Mouse (Mus musculus) heart, embryonic 14.5 days (tissue): ENCODE measurements at regions not wholly inside any gene's neighbourhood (a gene's known extent, or its start where the extent isn't known, plus 50 kb on each side); places are given as distances from the start of the nearest gene placed in this dataset.

Source experiments
- ATAC-seq: fragments of 200-750 bp; cut with Nextera tagmentation; 2 replicates; pipeline ENCODE4 v1.8.0; 2017; ENCODE audit warnings: low read depth, moderate TSS enrichment; ENCODE audit not compliant: insufficient number of reproducible peaks, insufficient read depth, low FRiP score
- H3K27ac ChIP-seq, 2 experiments: fragments of 200-500 bp in 1 of 2; fragments of 300-500 bp in 1 of 2; sonication (generic) in 1 of 2; replicated peaks in 1 of 2; 2 replicates each; pipeline ENCODE4 v1.5.1; 2012 to 2014; ENCODE audit warnings: low read depth in 2 of 2, low read length in 2 of 2, control low read depth in 1 of 2, mild to moderate bottlenecking in 1 of 2, mixed read lengths in 1 of 2; ENCODE audit not compliant: control insufficient read depth in 1 of 2, insufficient read depth in 1 of 2
- H3K27me3 ChIP-seq: fragments of 300-500 bp; sonication (generic); 2 replicates; pipeline ENCODE4 v1.6.1; 2014; ENCODE audit warnings: mild to moderate bottlenecking, low read length, control low read depth; ENCODE audit not compliant: control insufficient read depth, insufficient read depth
- H3K36me3 ChIP-seq: fragments of 300-500 bp; sonication (generic); 2 replicates; pipeline ENCODE4 v1.6.1; 2014; ENCODE audit warnings: mild to moderate bottlenecking, control low read depth, low read length, mixed read lengths; ENCODE audit not compliant: control insufficient read depth, insufficient read depth
- H3K4me1 ChIP-seq, 2 experiments: fragments of 200-500 bp in 1 of 2; fragments of 300-500 bp in 1 of 2; sonication (generic) in 1 of 2; 2 replicates each; pipeline ENCODE4 v1.6.1; 2012 to 2014; ENCODE audit warnings: low read length in 2 of 2, control low read depth in 1 of 2, mixed read lengths in 1 of 2; ENCODE audit not compliant: control insufficient read depth in 2 of 2, insufficient read depth in 2 of 2
- H3K4me2 ChIP-seq: fragments of 300-500 bp; sonication (generic); 2 replicates; pipeline ENCODE4 v1.6.1; 2014; ENCODE audit warnings: mild to moderate bottlenecking, low read length
- H3K4me3 ChIP-seq, 2 experiments: fragments of 200-500 bp in 1 of 2; fragments of 300-500 bp in 1 of 2; sonication (generic) in 1 of 2; 2 replicates each; pipeline ENCODE4 v1.5.1; 2012 to 2014; ENCODE audit warnings: low read length in 2 of 2, mild to moderate bottlenecking in 2 of 2, control low read depth in 1 of 2, low read depth in 1 of 2, moderate library complexity in 1 of 2; ENCODE audit not compliant: control insufficient read depth in 1 of 2, insufficient read depth in 1 of 2
- H3K9ac ChIP-seq: fragments of 300-500 bp; sonication (generic); 2 replicates; pipeline ENCODE4 v1.6.1; 2014; ENCODE audit warnings: mild to moderate bottlenecking, low read length
- H3K9me3 ChIP-seq: fragments of 300-500 bp; sonication (generic); 2 replicates; pipeline ENCODE4 v1.6.1; 2016; ENCODE audit warnings: low read length, control low read depth; ENCODE audit not compliant: control insufficient read depth
- WGBS: fragments of 180-500 bp; shearing (Covaris S2); extraction: QIAGEN DNeasy Blood & Tissue Kit; methylation state at CpG from one replicate; pipeline ENCODE4 v1.1.7; 2014; 5-methylcytosine and 5-hydroxymethylcytosine counted together

DNA sequence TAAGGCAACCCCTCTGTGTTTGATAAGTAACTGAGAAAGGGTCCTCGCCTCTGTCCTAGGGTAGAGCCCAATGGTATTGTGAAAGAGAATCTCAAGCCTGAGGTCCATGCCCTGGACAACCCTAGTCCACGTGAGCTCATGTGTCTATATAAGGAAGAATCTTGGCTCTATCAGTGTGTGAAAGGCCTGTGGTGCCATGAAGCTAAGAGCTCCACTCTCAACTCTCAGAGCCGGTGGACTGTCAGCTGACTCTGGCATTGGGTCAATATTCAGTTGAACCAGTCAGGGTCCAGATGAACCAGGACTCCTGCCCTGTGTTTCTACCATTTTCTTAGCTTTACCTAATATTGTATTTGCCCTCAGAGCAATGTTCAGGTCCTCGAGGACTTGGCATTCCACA is 88.5 kb downstream of the Tmx1 start:
- no peak for ATAC-seq
- no peak overlapping the region for H3K4me2 ChIP-seq
- no peaks in the 10 kb centered on the region for H3K36me3 ChIP-seq
- no peaks in the 10 kb centered on the region for H3K27me3 ChIP-seq
- no peak overlapping the region for H3K27ac ChIP-seq
- no peak overlapping the region for H3K4me3 ChIP-seq
- H3K9me3 ChIP-seq: no peaks in the 10 kb centered on the region
- no peak overlapping the region for H3K9ac ChIP-seq
- H3K4me1 ChIP-seq: peaks cover 8 to 21% of the 10 kb centered on the region in 2 experiments
- 76% methylated on average over 4 of the region's 4 CpGs for whole genome bisulfite sequencing

DNA sequence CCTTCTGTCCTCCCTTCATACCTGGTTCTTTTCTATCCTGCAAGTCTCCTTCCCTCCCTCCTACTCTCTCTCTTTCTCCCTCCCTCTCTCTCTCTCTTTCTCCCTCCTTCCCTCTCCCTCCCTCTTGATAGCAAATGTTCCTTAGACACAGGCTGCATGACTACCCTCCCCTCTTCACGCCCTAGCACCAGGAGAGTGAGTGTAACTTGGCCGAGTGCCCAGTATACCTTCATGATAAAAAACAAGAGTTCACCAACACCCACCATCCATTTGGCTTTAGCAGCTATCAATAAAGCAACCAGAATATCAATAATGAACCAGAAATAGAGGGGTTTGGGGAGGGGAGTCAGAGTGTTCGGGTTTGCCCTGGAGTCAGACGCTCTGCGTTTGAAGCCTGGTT is 90.4 kb downstream of the Tmx1 start:
- no peak overlapping the region for H3K27ac ChIP-seq
- peaks cover 8 to 21% of the 10 kb centered on the region in 2 experiments for H3K4me1 ChIP-seq
- no peak for ATAC-seq
- WGBS: 21% methylated on average over 5 of the region's 5 CpGs
- H3K9me3 ChIP-seq: no peaks in the 10 kb centered on the region
- no peaks in the 10 kb centered on the region for H3K36me3 ChIP-seq
- H3K4me3 ChIP-seq: no peak overlapping the region
- 0 out of 2 replicates have a peak overlapping the region, but pooled peaks have one; percentile 6 for H3K4me2 ChIP-seq
- no peak overlapping the region for H3K9ac ChIP-seq
- no peaks in the 10 kb centered on the region for H3K27me3 ChIP-seq

DNA sequence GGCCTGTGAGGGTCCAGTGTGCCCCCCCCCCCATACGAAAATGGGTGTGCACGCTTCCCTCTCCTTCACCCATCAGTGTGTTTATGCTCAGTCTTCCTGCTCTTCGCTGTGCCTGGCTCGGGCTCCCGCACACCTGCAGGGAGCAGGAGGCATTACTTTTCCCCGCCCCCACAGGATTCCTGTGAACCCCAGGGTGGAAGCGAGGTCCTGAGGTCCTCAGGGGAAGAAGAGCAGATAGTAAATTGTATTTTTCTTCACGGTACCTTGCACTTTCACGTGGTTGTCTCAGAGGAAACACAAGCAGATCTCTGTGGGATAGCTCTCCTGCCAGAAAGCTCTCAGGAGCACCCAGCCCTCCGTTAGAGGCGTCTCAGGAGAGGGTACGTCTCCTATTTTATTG is 91.4 kb downstream of the Tmx1 start:
- Histone ChIP-seq H3K9me3 (no peaks in the 10 kb centered on the region), H3K4me1 (peaks cover 8 to 21% of the 10 kb centered on the region in 2 experiments), H3K9ac (no peak overlapping the region), H3K4me3 (no peak overlapping the region), H3K27ac (no peak overlapping the region), H3K36me3 (no peaks in the 10 kb centered on the region), H3K4me2 (no peak overlapping the region), H3K27me3 (no peaks in the 10 kb centered on the region)
- ATAC-seq: no peak
- 42% methylated on average over 12 of the region's 12 CpGs for WGBS

DNA sequence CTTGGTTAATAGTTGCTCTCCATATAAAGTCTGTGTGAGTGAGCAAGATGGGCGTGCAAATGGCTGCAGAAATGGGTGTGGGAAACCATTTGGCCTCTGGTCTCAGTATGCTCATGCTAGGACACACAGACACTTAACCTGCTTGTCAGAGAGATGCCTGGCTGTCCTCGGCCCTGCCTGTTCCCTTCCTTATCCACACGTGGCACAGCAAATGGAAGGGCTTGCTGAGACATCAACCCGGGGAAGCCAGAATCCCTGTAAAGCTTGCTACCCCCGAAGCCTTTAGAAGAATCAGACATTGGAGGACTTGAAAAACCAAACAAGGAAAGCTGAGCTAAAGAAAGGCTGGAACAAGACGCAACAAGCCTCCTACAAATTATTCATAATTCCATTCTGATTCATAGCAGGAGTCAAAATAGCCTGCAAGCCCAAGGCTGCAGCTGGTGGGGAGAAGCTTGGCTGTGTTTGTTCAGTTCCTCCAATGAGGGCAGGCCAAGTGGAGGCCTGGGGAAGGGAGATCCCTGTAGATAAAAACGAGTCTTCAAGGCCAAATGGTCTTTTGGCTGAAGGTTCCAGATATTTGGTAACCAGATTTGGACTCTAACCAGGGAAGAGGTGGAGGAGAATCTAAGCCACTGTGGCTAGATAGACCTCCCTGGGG is 92.1 kb downstream of the Tmx1 start:
- no peak for ATAC-seq
- no peaks in the 10 kb centered on the region for H3K36me3 ChIP-seq
- H3K4me1 ChIP-seq: peaks cover 8 to 21% of the 10 kb centered on the region in 2 experiments
- H3K9me3 ChIP-seq: no peaks in the 10 kb centered on the region
- 49% methylated on average over 7 of the region's 7 CpGs for WGBS
- no peak overlapping the region for H3K9ac ChIP-seq
- no peak overlapping the region for H3K27ac ChIP-seq
- no peak overlapping the region for H3K4me3 ChIP-seq
- H3K4me2 ChIP-seq: no peak overlapping the region
- no peaks in the 10 kb centered on the region for H3K27me3 ChIP-seq

DNA sequence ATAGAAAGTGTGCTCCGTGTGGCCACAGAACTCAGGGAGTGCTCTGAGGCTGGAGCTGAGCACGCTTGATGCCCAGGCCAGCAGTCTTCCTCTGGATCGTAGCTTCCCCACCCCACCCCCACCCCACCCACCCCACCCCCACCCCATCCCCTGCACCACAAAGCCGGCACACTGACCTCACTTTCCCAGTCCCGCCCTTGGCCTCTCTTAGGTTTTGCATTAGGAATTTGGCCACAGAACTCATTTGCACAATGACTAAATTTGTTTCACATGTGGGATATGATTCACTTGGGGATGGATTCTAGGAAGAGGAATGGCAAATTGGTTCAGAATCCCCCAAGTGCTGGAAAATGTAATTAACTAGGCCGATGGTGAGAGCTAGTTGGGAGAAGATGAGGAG is 94.3 kb downstream of the Tmx1 start:
- H3K9me3 ChIP-seq: no peaks in the 10 kb centered on the region
- H3K27me3 ChIP-seq: no peaks in the 10 kb centered on the region
- H3K4me2 ChIP-seq: no peak overlapping the region
- H3K4me3 ChIP-seq: no peak overlapping the region
- no peak overlapping the region for H3K9ac ChIP-seq
- no peak overlapping the region for H3K27ac ChIP-seq
- H3K36me3 ChIP-seq: no peaks in the 10 kb centered on the region
- H3K4me1 ChIP-seq: peaks cover 8 to 21% of the 10 kb centered on the region in 2 experiments
- WGBS: 64% methylated on average over 6 of the region's 6 CpGs
- no peak for ATAC-seq

DNA sequence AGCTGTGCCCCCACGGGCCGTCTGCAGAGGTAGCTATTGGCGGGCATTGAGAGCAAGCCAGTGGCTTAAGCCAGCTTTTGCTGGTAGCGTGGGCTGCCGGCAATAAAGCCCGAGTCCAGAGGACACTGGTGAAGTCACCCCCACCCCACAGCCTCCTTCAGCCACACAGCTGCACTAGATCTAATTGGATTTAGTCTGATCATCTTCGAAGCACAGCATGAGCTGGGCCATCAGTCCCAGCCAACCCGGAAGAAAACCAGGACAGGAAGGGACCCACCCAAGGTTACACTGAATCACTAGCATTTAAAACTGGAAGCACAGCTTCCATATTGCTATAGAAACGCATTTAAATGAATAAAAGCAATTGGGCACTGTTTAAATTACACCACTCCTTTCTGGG is 96.4 kb downstream of the Tmx1 start:
- H3K4me1 ChIP-seq: 0 out of 4 replicates have a peak, but pooled peaks cover 0 to 7% of the 10 kb centered on the region in 2 experiments
- H3K4me2 ChIP-seq: no peak overlapping the region
- no peak for ATAC-seq
- no peak overlapping the region for H3K4me3 ChIP-seq
- H3K9ac ChIP-seq: no peak overlapping the region
- no peak overlapping the region for H3K27ac ChIP-seq
- no peaks in the 10 kb centered on the region for H3K36me3 ChIP-seq
- H3K27me3 ChIP-seq: no peaks in the 10 kb centered on the region
- 74% methylated on average over 9 of the region's 9 CpGs for WGBS
- H3K9me3 ChIP-seq: no peaks in the 10 kb centered on the region

DNA sequence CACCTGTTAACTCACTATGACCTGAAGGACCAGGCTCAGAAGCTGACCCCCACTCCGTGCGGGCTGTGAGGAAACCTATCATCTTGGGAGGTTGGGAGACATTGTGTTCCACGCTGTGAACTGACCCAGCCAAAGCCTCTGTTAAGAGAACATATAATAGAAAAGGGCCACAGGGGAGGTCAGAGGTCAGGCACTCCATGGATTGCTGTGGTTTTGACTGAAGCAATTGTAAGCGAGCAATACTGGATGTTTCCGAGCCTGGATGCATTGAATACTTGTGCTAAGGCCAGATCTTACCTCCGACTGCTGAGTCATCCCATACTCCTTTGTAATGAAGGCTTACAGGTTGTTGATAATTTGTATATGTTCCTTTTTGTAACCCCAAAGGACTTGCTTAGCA is 101.0 kb downstream of the Tmx1 start:
- 87% methylated on average over 6 of the region's 6 CpGs for WGBS

DNA sequence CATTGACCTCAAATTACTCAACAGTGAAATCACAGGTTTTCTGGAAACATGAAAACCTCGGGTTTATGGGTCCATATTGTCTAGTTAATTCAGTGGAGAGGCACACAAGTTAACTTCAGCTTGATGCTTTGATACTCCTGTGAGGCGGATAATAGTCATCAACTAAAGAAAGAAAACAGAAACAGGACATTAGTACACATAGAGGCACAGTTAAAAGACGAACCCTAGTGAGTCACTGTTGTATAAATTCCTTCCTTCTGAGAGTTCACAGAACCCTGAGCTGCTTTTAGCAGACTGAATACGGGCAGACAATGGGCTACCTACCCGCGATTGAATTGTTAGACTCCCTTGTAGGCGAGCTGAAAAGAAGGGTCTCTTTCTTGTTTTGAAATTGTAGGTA is 101.7 kb downstream of the Tmx1 start:
- no peaks in the 10 kb centered on the region for H3K27me3 ChIP-seq
- ATAC-seq: no peak
- H3K9ac ChIP-seq: no peak overlapping the region
- H3K36me3 ChIP-seq: no peaks in the 10 kb centered on the region
- H3K27ac ChIP-seq: no peak overlapping the region
- H3K4me2 ChIP-seq: no peak overlapping the region
- no peaks in the 10 kb centered on the region for H3K9me3 ChIP-seq
- peaks cover 8 to 21% of the 10 kb centered on the region in 2 experiments for H3K4me1 ChIP-seq
- no peak overlapping the region for H3K4me3 ChIP-seq
- WGBS: 65% methylated on average over 7 of the region's 7 CpGs

More for the DNA sequence above, 101.0 kb downstream of the Tmx1 start:
- no peak for ATAC-seq
- no peak overlapping the region for H3K27ac ChIP-seq
- H3K27me3 ChIP-seq: no peaks in the 10 kb centered on the region
- H3K36me3 ChIP-seq: no peaks in the 10 kb centered on the region
- peaks cover 8 to 21% of the 10 kb centered on the region in 2 experiments for H3K4me1 ChIP-seq
- H3K9ac ChIP-seq: no peak overlapping the region
- H3K4me3 ChIP-seq: no peak overlapping the region
- no peak overlapping the region for H3K4me2 ChIP-seq
- H3K9me3 ChIP-seq: no peaks in the 10 kb centered on the region
